Comparison of ENCODE assay signal across 8 mouse cellular contexts in the genomic region with DNA sequence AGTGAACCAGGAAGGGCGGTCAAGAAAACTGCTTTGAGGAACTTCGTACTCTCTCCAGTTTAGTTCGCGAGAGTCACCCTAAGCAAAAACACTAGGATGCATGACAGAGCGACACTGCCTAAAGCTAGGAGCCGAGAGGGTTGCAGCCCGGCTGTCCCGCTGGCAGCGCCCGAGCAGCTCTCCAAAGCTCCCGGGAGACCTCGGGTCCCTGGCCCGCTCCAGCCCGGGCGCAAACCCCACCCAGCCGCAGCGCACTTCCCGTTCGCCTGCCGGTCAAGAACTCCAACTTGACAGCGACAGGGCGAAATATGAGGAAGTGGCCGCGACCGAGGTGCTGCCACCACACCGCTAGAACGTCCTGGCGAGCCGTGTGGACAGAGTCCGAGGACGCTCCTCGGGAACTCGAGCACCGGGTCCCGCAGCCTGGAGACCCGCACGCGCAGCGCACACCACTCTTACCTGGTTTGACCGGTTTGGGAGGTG. TPM values are rescaled to one million over a fixed set of nuclear protein-coding genes. Genes with fewer than 3 reads are reported as not detected.
DNase-seq lines count a peak whose midpoint lies in the region; ATAC-seq and TF ChIP-seq lines count a peak whose summit lies in the region.

No protein-coding gene starts in this region.

- DNase-seq in urinary bladder, adult 18-20 months (ENCODE audit: low spot score in 2 of 2), result peak; percentile 55 to 67
- DNase-seq in urinary bladder, postnatal 10 days (ENCODE audit: low spot score), result no peak
- no peak for DNase-seq in forebrain, embryonic 11.5 days (ENCODE audit: low spot score)
- peak; percentile 80 to 82 for DNase-seq in heart, postnatal 10 days
- peak; percentile 70 to 83 for DNase-seq in kidney, postnatal 25 days
- peak; percentile 77 to 79 for DNase-seq in lung, adult 18-20 months
- DNase-seq in thymus, adult 2 months, result peak; percentile 55

- intact Hi-C loops in heart, postnatal 10 days (cut with DNase I), result loop anchor here (5.0 kb wide), 1 partner anchor 81 kb away; a partner anchor contains a TSS

- H3K9me3 ChIP-seq in forebrain, embryonic 11.5 days (ENCODE audit: control insufficient read depth, low read length), result no peaks in the 10 kb centered on the region
- no peaks in the 10 kb centered on the region for H3K9me3 ChIP-seq in neural tube, embryonic 13.5 days

- WGBS in forebrain, embryonic 11.5 days, result 1% methylated on average over 40 of the region's 40 CpGs
- WGBS in neural tube, embryonic 13.5 days, result under 1% methylated on average over 40 of the region's 40 CpGs
- 1% methylated on average over 40 of the region's 40 CpGs for WGBS in thymus, adult 2 months

- no peak for TF ChIP-seq POLR2A in thymus, adult 2 months (IDR thresholded peaks at IDR 0.05; ENCODE audit: control insufficient read depth, extremely low read depth, insufficient read depth, low read length, poor library complexity)

- TF ChIP-seq CTCF in thymus, adult 2 months (IDR thresholded peaks at IDR 0.05; ENCODE audit: borderline replicate concordance, control insufficient read depth, extremely low read depth, insufficient read depth, low read length, poor library complexity), result no peak

- H3K4me3 ChIP-seq in forebrain, embryonic 11.5 days (ENCODE audit: low read depth, low read length), result peak overlapping the region; percentile 60
- peak overlapping the region; percentile 70 for H3K4me3 ChIP-seq in neural tube, embryonic 13.5 days
- peak overlapping the region; percentile 96 for H3K4me3 ChIP-seq in thymus, adult 2 months (ENCODE audit: control insufficient read depth, insufficient read depth, low read length)

- H3K36me3 ChIP-seq in forebrain, embryonic 11.5 days (ENCODE audit: control insufficient read depth, insufficient read depth, low read length), result no peaks in the 10 kb centered on the region
- no peaks in the 10 kb centered on the region for H3K36me3 ChIP-seq in neural tube, embryonic 13.5 days
- H3K36me3 ChIP-seq in thymus, adult 2 months (ENCODE audit: control insufficient read depth, insufficient read depth, low read length), result no peaks in the 10 kb centered on the region

- H3K9ac ChIP-seq in forebrain, embryonic 11.5 days (ENCODE audit: low read length), result peak overlapping the region; percentile 51
- H3K9ac ChIP-seq in neural tube, embryonic 13.5 days, result peak overlapping the region; percentile 72

- no peaks in the 10 kb centered on the region for H3K4me1 ChIP-seq in forebrain, embryonic 11.5 days (replicated peaks; ENCODE audit: control insufficient read depth, insufficient read depth, low read length)
- peaks cover 18% of the 10 kb centered on the region for H3K4me1 ChIP-seq in neural tube, embryonic 13.5 days (replicated peaks)
- 0 out of 2 replicates have a peak, but pooled peaks cover 5% of the 10 kb centered on the region for H3K4me1 ChIP-seq in thymus, adult 2 months (replicated peaks; ENCODE audit: control insufficient read depth, insufficient read depth, low read length)

- peak overlapping the region; percentile 91 for H3K4me2 ChIP-seq in forebrain, embryonic 11.5 days (ENCODE audit: low read depth, low read length, severe bottlenecking)
- peak overlapping the region; percentile 80 for H3K4me2 ChIP-seq in neural tube, embryonic 13.5 days

- ATAC-seq in forebrain, embryonic 11.5 days (replicated peaks; ENCODE audit: low FRiP score), result peak; percentile 67
- ATAC-seq in neural tube, embryonic 13.5 days (ENCODE audit: low read depth), result peak; percentile 81

- no peaks in the 10 kb centered on the region for H3K27me3 ChIP-seq in forebrain, embryonic 11.5 days (ENCODE audit: control insufficient read depth, insufficient read depth, low read length)
- H3K27me3 ChIP-seq in neural tube, embryonic 13.5 days, result peaks cover 10% of the 10 kb centered on the region; the same call in 1 of the 2 replicates
- H3K27me3 ChIP-seq in thymus, adult 2 months (ENCODE audit: control insufficient read depth, insufficient read depth, low read length), result no peaks in the 10 kb centered on the region

- H3K27ac ChIP-seq in forebrain, embryonic 11.5 days (ENCODE audit: low read depth, low read length), result no peak overlapping the region
- peak overlapping the region; percentile 66 for H3K27ac ChIP-seq in neural tube, embryonic 13.5 days (replicated peaks)
- H3K27ac ChIP-seq in thymus, adult 2 months (ENCODE audit: control insufficient read depth, insufficient read depth, low read length), result no peak overlapping the region

RNA-seq across cellular contexts. Expression of a gene that starts 0.4 kb away (rescaled TPM):
- polyA plus RNA-seq in forebrain, embryonic 11.5 days (2014; fragmentation: Nextera tagmentation; extraction: Ambion mirVana), result 36.8 and 37.6 TPM in 2 replicates
- total RNA-seq in heart, postnatal 10 days (2021), result 10 to 100 TPM; 60.3 to 64.1 TPM
- polyA plus RNA-seq in neural tube, embryonic 13.5 days (2015; fragmentation: Nextera tagmentation; extraction: Ambion mirVana), result 52.3 and 58.8 TPM in 2 replicates
- 59.9 and 64.2 TPM in 2 replicates for polyA plus RNA-seq in thymus, adult 2 months (2012; rRNA removed)

RNA-seq across cellular contexts. Expression of a gene that starts 0.5 kb away (rescaled TPM):
- 6.0 and 6.1 TPM in 2 replicates for polyA plus RNA-seq in forebrain, embryonic 11.5 days (2014; fragmentation: Nextera tagmentation; extraction: Ambion mirVana)
- 1 to 10 TPM; 3.3 TPM for total RNA-seq in heart, postnatal 10 days (2021)
- polyA plus RNA-seq in neural tube, embryonic 13.5 days (2015; fragmentation: Nextera tagmentation; extraction: Ambion mirVana), result 9.9 and 12.0 TPM in 2 replicates
- 5.1 and 5.2 TPM in 2 replicates for polyA plus RNA-seq in thymus, adult 2 months (2012; rRNA removed)

RNA-seq across cellular contexts. Expression of a gene that starts 39.4 kb away (rescaled TPM):
- 30.3 and 30.9 TPM in 2 replicates for polyA plus RNA-seq in forebrain, embryonic 11.5 days (2014; fragmentation: Nextera tagmentation; extraction: Ambion mirVana)
- total RNA-seq in heart, postnatal 10 days (2021), result 10 to 100 TPM; 21.1 to 23.2 TPM
- polyA plus RNA-seq in neural tube, embryonic 13.5 days (2015; fragmentation: Nextera tagmentation; extraction: Ambion mirVana), result 13.5 and 13.9 TPM in 2 replicates
- polyA plus RNA-seq in thymus, adult 2 months (2012; rRNA removed), result 6.6 and 11.7 TPM in 2 replicates

Comparison
In these comparisons a context has a peak if more than half of its experiments do, and no peak if none do; other contexts are left out.
1. DNase-seq: peak in urinary bladder, adult 18-20 months (2 of 2), heart, postnatal 10 days (2 of 2), kidney, postnatal 25 days (2 of 2), lung, adult 18-20 months (2 of 2) and thymus, adult 2 months (single experiment); none in urinary bladder, postnatal 10 days (single experiment) and forebrain, embryonic 11.5 days (single experiment).
2. Peak in every context shown above with its lines, with median percentiles within 50 percentile points of each other: H3K4me3 ChIP-seq.